Mouse (Mus musculus): Measurements from ENCODE around the gene Pla2g2f.

GRCm38 (mm10) chr4:138716697-138717096 lies 40.7 kb downstream of the Pla2g2f start:
- TF ChIP-seq POLR2A (IDR thresholded peaks at IDR 0.05; ENCODE audit: insufficient read length, low read depth) (no peak), USF1 (IDR thresholded peaks at IDR 0.05; ENCODE audit: low read depth) (no peak), MYOD1 (IDR thresholded peaks at IDR 0.05; ENCODE audit: control insufficient read depth in 1 of 3, insufficient read length in 2 of 3, low read depth in 2 of 3) (no peak), MYOG (IDR thresholded peaks at IDR 0.05; ENCODE audit: control insufficient read depth in 1 of 3, insufficient read depth in 1 of 3, insufficient read length in 2 of 3, low read depth in 2 of 3) (no peak), CEBPB (IDR thresholded peaks at IDR 0.05; ENCODE audit: insufficient read depth, poor library complexity, severe bottlenecking) (no peak), MAX (IDR thresholded peaks at IDR 0.05; ENCODE audit: low read depth) (no peak), SRF (IDR thresholded peaks at IDR 0.05; ENCODE audit: control insufficient read depth, insufficient read length, low read depth) (no peak), POLR2AphosphoS2 (IDR thresholded peaks at IDR 0.05; ENCODE audit: insufficient read length, low read depth) (no peak), TCF12 (IDR thresholded peaks at IDR 0.05; ENCODE audit: insufficient read depth, poor library complexity, severe bottlenecking) (no peak), E2F4 (IDR thresholded peaks at IDR 0.05; ENCODE audit: insufficient read depth) (no peak), REST (IDR thresholded peaks at IDR 0.05; ENCODE audit: insufficient read depth, insufficient read length) (no peak), TCF3 (IDR thresholded peaks at IDR 0.05; ENCODE audit: insufficient read length, low read depth) (no peak)
